Mouse (Mus musculus) olfactory bulb, adult 2 months (tissue): ENCODE results near the gene Gldn.

ENCODE experiments used
- CTCF ChIP-seq: fragments of 200-500 bp; IDR thresholded peaks from 2 replicates; pipeline ENCODE4 v1.5.1; 2012; ENCODE audit warnings: low read depth, mild to moderate bottlenecking, low read length, moderate library complexity; ENCODE audit not compliant: insufficient read depth
- POLR2A ChIP-seq: fragments of 200-500 bp; IDR thresholded peaks from 2 replicates; pipeline ENCODE4 v1.6.1; 2012; ENCODE audit warnings: mild to moderate bottlenecking, low read depth, low read length, moderate library complexity; ENCODE audit not compliant: insufficient read depth

GRCm38 (mm10) chr9:54323456-54323855 lies 37.2 kb downstream of the Gldn start:
- TF ChIP-seq CTCF (no peak), POLR2A (no peak)
